Mouse (Mus musculus) embryonic facial prominence, embryonic 13.5 days (tissue): ENCODE data around the gene Fhad1. TPM values are rescaled to one million over a fixed set of nuclear protein-coding genes. Genes with fewer than 3 reads are reported as not detected.

Experiments used
- ATAC-seq: fragments of 200-750 bp; cut with Nextera tagmentation; 2 replicates; pipeline ENCODE4 v1.8.0; 2017; ENCODE audit warnings: low read depth; ENCODE audit not compliant: insufficient number of reproducible peaks, insufficient read depth, low FRiP score, low TSS enrichment
- H3K27ac ChIP-seq: fragments of 300-500 bp; sonication (generic); 2 replicates; pipeline ENCODE4 v1.5.1; 2015; ENCODE audit warnings: moderate library complexity, mild to moderate bottlenecking, inconsistent platforms
- H3K27me3 ChIP-seq: fragments of 300-500 bp; sonication (generic); 2 replicates; pipeline ENCODE4 v1.6.1; 2015; ENCODE audit warnings: mild to moderate bottlenecking, inconsistent platforms
- H3K36me3 ChIP-seq: fragments of 300-500 bp; sonication (generic); 2 replicates; pipeline ENCODE4 v1.6.1; 2015; ENCODE audit warnings: mild to moderate bottlenecking, inconsistent platforms
- H3K4me1 ChIP-seq: fragments of 300-500 bp; sonication (generic); 2 replicates; pipeline ENCODE4 v1.6.1; 2015; ENCODE audit warnings: inconsistent platforms
- H3K4me2 ChIP-seq: fragments of 300-500 bp; sonication (generic); 2 replicates; pipeline ENCODE4 v1.6.1; 2015; ENCODE audit warnings: moderate library complexity, mild to moderate bottlenecking, inconsistent platforms
- H3K4me3 ChIP-seq: fragments of 300-500 bp; sonication (generic); 2 replicates; pipeline ENCODE4 v1.5.1; 2015; ENCODE audit warnings: mild to moderate bottlenecking, inconsistent platforms
- H3K9ac ChIP-seq: fragments of 300-500 bp; sonication (generic); 2 replicates; pipeline ENCODE4 v1.6.1; 2015; ENCODE audit warnings: mild to moderate bottlenecking, inconsistent platforms
- H3K9me3 ChIP-seq: fragments of 300-500 bp; sonication (generic); 2 replicates; pipeline ENCODE4 v1.6.1; 2016; ENCODE audit warnings: inconsistent platforms
- WGBS: fragments of 180-500 bp; shearing (Covaris S2); methylation state at CpG from one replicate; pipeline ENCODE4 v1.1.7; 2015; ENCODE audit warnings: mixed read lengths; 5-methylcytosine and 5-hydroxymethylcytosine counted together
- polyA plus RNA-seq: library from polyadenylated mRNA; unstranded; fragments of >200 nt; fragmentation: Nextera tagmentation; extraction: Ambion mirVana; gene quantifications from 2 replicates; pipeline ENCODE4 v1.2.1, GENCODE M21; 2015

The Fhad1 gene
- polyA plus RNA-seq, 1 experiment from 2014 or later, result 0.91 TPM

DNA sequence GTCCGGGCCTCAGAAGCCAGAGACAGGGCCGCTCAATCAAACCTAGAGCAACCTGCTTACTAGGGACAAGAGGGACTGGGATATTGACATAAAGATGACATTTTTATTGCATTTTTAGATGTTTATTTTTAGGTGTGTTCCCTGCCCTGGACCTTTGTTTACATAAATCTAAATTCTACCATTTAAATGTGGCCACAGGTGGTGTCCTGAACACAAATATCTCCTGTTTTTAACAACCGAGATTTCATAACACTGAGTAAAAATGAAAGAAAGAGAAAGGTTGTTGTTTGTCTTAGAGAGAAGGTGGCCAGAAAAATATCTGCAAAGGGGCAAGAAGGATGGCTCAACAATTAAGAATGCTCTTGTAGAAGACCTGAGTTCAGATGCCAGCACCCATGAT, 51.0 kb downstream of the Fhad1 start:
- H3K4me1 ChIP-seq, result peaks cover 5% of the 10 kb centered on the region
- H3K27me3 ChIP-seq, result no peaks in the 10 kb centered on the region
- no peak overlapping the region for H3K27ac ChIP-seq
- no peak for ATAC-seq
- WGBS, result 86% methylated on average over 3 of the region's 3 CpGs
- no peak overlapping the region for H3K9ac ChIP-seq
- no peaks in the 10 kb centered on the region for H3K36me3 ChIP-seq
- H3K4me2 ChIP-seq, result no peak overlapping the region
- no peak overlapping the region for H3K4me3 ChIP-seq
- peaks cover 8% of the 10 kb centered on the region; the same call in 1 of the 2 replicates for H3K9me3 ChIP-seq

DNA sequence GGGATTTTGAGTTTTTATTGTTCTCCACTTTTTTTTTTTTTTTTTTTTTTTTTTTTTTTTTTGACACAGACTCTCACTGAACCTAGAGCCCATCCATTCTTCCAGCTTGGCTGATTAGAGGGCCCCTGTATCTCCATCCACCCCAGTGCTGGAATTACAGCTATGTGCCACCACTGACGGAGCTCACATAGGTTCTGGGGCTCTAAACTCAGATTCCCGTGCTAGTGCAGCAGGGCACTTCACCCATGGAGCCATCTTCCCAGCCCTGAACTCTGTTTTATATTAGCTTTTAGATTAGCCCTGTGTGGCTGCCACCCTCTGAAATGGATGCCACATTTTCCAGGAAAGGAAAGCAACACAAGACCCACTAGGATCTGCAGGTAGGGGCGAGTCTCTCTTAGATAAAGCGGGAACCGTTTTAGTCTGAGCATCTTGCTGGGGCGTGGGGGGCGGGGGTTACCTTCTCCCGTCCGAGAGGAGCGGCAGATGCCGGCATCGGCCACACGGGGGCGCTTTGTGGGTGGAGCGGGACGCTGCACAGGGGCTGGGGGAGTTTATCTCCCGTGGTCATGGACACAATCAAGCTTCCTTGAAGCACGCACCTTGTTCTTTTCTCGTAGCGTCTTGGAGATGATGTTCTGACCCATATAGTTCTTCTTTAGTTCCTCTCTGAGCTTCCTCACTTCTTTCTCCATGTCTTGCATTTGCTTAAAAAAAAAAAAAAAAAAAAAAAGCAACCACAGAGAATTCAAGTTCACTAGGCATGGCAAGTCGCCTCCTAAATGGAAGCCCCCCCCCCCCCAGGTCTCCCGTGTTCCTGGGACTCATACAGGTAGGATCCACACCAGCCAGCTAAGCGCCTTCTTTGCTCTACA, 51.8 kb downstream of the Fhad1 start:
- no peaks in the 10 kb centered on the region for H3K36me3 ChIP-seq
- peak overlapping the region; percentile 36 for H3K4me2 ChIP-seq
- H3K27ac ChIP-seq, result no peak overlapping the region
- H3K9ac ChIP-seq, result no peak overlapping the region
- ATAC-seq, result no peak
- no peaks in the 10 kb centered on the region for H3K27me3 ChIP-seq
- H3K9me3 ChIP-seq, result peaks cover 8% of the 10 kb centered on the region; the same call in 1 of the 2 replicates
- H3K4me3 ChIP-seq, result no peak overlapping the region
- 10% methylated on average over 23 of the region's 23 CpGs for WGBS
- peaks cover 12% of the 10 kb centered on the region for H3K4me1 ChIP-seq

DNA sequence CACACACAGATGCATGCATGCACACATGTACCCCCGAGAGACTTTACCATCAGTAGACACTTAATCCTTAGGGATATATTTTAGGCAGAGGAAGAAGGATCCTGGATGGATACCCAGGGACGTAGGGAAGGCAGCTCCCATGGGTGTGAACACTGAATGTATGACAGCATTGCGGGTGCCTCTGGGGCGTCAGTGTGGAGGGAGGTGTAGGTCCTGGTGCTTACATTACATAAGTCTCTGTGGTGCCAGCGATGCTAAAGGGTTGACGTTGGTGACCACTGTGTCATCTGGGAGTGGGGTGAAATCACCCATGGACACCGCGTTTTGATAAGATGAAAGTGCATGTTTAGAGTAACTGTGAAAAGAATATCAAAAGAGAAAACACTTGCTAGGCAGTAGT, 54.8 kb downstream of the Fhad1 start:
- Histone ChIP-seq H3K27ac (no peak overlapping the region), H3K36me3 (no peaks in the 10 kb centered on the region), H3K27me3 (no peaks in the 10 kb centered on the region), H3K4me2 (no peak overlapping the region), H3K4me1 (peaks cover 18% of the 10 kb centered on the region), H3K4me3 (no peak overlapping the region), H3K9ac (no peak overlapping the region), H3K9me3 (peaks cover 8% of the 10 kb centered on the region; the same call in 1 of the 2 replicates)
- 86% methylated on average over 8 of the region's 8 CpGs for WGBS
- ATAC-seq, result no peak

DNA sequence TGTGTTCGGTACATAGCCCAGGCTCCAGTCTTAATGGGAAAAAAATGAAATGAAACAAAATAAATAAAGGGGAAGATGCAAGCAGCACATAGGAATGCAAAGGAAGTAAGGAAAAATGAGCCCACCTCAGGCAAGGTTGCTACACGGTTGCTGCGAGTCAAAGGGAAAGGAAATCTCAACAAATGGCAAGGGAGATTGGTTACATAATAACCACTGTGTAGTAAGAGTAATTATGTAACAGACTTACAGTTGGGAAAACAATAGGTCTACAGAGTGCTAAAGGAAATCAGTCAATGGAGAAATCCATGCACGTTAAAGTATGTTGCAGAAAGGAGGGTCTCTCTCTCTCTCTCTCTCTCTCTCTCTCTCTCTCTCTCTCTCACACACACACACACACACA, 55.3 kb downstream of the Fhad1 start:
- H3K27ac ChIP-seq, result no peak overlapping the region
- ATAC-seq, result no peak
- no peak overlapping the region for H3K4me3 ChIP-seq
- H3K36me3 ChIP-seq, result no peaks in the 10 kb centered on the region
- H3K9ac ChIP-seq, result no peak overlapping the region
- H3K27me3 ChIP-seq, result no peaks in the 10 kb centered on the region
- H3K4me1 ChIP-seq, result peaks cover 22% of the 10 kb centered on the region
- peaks cover 8% of the 10 kb centered on the region; the same call in 1 of the 2 replicates for H3K9me3 ChIP-seq
- WGBS, result 61% methylated on average over 4 of the region's 4 CpGs
- no peak overlapping the region for H3K4me2 ChIP-seq

DNA sequence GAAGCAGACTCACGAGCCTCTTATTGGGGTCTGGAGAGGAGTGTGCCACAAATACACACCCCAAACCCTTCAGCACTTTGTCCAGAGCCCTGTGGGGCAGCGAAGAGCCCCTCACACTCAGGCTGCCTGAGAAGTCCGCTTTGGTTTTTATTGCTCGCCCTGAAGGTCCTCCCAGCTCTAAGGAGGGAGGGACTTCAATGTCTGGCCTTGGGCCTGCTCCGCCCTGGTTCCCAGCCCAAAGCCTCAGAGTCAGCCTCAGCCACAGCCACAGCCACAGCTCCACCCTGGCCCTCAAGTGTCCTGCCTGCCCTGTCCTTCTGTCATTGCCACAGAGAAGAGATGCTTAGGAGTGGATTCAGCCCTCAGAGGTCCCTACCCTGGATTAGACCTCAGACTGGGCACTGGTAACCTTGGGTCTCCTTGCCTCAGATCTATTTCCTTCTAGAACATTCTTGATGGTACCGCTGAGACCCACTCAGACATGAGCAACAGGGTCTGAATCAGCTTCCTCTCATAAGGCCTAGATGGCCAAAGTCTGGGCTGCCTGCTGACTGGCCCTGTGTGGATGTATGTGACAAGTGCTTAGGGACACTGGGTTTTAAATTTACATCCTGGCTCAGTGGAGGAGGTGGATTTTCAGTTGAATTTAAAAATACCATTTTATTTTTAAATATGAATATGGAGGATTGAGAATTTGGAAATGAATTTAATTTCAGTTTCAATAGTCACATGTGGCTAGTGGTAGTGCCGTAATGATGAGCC, 56.1 kb downstream of the Fhad1 start:
- ATAC-seq, result no peak
- Histone ChIP-seq H3K9me3 (peaks cover 8% of the 10 kb centered on the region; the same call in 1 of the 2 replicates), H3K9ac (no peak overlapping the region), H3K27ac (no peak overlapping the region), H3K36me3 (no peaks in the 10 kb centered on the region), H3K4me1 (peaks cover 25% of the 10 kb centered on the region), H3K4me2 (no peak overlapping the region), H3K4me3 (no peak overlapping the region), H3K27me3 (no peaks in the 10 kb centered on the region)
- 54% methylated on average over 7 of the region's 7 CpGs for WGBS

DNA sequence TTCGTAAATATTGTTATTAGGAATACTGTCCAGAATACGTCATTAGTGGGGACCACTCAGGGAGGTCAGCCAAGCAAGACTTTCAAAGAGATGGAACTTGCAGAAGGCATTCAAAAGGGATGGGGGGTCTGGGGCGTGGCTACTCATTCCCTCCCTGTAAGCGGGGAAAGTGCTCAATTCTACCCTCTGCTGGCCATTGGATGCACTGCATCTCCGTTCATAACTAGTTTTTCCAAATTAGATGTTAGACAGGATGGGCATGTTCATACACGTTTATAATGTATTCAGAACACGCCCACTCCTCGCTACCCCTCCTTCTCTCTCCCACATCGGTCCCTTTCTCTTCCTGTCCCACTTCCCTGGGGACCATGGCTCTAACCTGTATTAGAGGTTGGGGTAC, 56.7 kb downstream of the Fhad1 start:
- Histone ChIP-seq H3K9me3 (peaks cover 8% of the 10 kb centered on the region; the same call in 1 of the 2 replicates), H3K9ac (no peak overlapping the region), H3K27me3 (no peaks in the 10 kb centered on the region), H3K4me1 (peaks cover 25% of the 10 kb centered on the region), H3K36me3 (no peaks in the 10 kb centered on the region), H3K4me3 (no peak overlapping the region), H3K27ac (no peak overlapping the region), H3K4me2 (no peak overlapping the region)
- 0 out of 2 replicates have a peak, but pooled peaks have one; percentile 15 for ATAC-seq
- WGBS, result 9% methylated on average over 9 of the region's 9 CpGs

DNA sequence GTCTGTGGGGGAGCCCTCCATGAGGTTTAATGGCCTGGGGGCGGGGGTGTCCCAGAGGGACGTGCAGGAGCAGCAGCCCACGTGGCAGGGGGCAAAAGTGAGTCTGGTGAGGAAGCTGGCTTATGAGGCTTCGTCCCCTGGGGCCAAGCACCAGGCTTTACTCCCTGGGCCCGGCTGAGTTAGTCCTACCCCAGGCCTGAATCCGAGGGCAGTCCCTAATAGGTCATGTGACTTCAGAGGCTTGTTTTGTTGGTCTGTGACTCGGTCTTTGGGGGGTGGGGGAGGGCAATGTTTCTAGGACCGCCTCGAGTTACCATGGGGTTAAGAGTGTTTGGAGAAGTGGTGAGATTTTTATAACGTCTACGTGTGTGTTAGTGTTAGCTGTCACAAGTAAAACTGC, 57.1 kb downstream of the Fhad1 start:
- Histone ChIP-seq H3K9ac (no peak overlapping the region), H3K27ac (no peak overlapping the region), H3K36me3 (no peaks in the 10 kb centered on the region), H3K4me2 (no peak overlapping the region), H3K27me3 (no peaks in the 10 kb centered on the region; the same call in 1 of the 2 replicates), H3K4me1 (peaks cover 27% of the 10 kb centered on the region), H3K9me3 (peaks cover 8% of the 10 kb centered on the region; the same call in 1 of the 2 replicates), H3K4me3 (no peak overlapping the region)
- 29% methylated on average over 11 of the region's 11 CpGs for WGBS
- no peak for ATAC-seq

DNA sequence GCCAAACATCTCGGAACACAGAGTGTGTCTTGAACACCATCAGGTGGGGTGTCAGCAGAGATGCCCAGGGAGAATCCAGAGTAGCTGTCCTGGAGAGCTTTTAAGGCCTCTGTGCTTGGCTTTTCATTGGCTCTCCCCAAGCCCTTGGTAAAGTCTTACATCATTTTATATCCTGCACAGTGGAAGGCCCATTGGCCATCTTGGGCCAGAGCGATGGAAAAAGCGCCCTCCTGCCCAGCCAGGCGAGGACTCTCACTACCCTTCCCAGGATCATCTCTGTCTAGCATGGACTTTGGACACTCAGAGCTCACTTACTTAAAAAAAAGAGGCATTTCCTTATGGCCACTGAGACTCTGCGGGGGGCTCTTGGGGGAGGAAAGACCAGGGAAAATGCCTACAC, 58.0 kb downstream of the Fhad1 start:
- no peaks in the 10 kb centered on the region for H3K36me3 ChIP-seq
- peaks cover 7% of the 10 kb centered on the region; the same call in 1 of the 2 replicates for H3K9me3 ChIP-seq
- no peak overlapping the region for H3K27ac ChIP-seq
- H3K4me2 ChIP-seq, result no peak overlapping the region
- no peaks in the 10 kb centered on the region; the same call in 1 of the 2 replicates for H3K27me3 ChIP-seq
- 90% methylated on average over 5 of the region's 5 CpGs for WGBS
- no peak overlapping the region for H3K9ac ChIP-seq
- ATAC-seq, result no peak
- H3K4me3 ChIP-seq, result no peak overlapping the region
- peaks cover 34% of the 10 kb centered on the region for H3K4me1 ChIP-seq

DNA sequence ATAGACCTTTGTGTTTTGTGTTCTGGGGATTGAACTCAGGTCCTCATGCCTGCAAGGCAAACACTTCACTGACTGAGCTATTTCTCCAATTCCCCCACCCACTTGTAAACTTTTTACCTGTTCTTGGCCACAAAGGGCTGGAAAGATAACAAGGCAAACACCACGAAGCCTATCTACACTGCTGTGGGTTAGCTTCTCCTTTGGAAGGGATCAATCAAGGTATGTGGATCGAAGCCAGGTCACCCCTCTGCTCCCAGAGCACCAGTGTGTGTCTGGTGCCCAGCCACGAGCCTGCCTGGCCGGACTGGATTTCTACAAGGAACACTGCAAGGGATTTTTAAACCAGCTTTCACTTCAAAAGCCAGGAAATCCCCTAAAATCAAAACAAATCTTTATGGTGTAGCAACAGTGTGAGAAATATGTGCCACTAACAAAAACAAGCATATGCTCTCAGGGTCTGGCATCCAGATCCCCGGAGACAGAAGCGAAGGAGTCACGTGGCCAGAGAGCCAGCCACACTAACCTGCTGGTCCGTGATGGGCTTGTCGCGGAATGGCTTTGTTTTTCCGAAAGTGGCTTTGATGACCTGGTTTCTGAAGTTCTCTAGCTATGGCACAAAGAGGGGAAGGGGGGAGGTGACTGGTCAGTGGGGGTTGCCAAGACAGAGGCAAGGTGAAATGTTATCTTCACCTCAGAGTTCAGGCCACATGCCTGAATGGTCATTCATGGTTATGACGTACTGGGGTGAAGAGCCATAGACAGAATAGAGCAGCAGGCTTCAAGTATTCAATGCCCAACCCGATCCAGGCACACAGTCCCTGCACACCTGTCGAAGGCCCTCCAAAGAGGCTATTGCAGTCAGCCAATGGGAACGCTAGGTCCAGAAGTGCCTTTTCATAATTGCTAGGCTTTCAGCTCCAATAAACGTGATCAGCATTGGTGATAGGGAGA, 59.8 kb downstream of the Fhad1 start:
- Histone ChIP-seq H3K4me2 (no peak overlapping the region), H3K4me3 (no peak overlapping the region), H3K9me3 (no peaks in the 10 kb centered on the region), H3K9ac (no peak overlapping the region), H3K4me1 (peaks cover 34% of the 10 kb centered on the region), H3K36me3 (no peaks in the 10 kb centered on the region), H3K27me3 (no peaks in the 10 kb centered on the region; the same call in 1 of the 2 replicates), H3K27ac (no peak overlapping the region)
- no peak for ATAC-seq
- 62% methylated on average over 16 of the region's 16 CpGs for WGBS

DNA sequence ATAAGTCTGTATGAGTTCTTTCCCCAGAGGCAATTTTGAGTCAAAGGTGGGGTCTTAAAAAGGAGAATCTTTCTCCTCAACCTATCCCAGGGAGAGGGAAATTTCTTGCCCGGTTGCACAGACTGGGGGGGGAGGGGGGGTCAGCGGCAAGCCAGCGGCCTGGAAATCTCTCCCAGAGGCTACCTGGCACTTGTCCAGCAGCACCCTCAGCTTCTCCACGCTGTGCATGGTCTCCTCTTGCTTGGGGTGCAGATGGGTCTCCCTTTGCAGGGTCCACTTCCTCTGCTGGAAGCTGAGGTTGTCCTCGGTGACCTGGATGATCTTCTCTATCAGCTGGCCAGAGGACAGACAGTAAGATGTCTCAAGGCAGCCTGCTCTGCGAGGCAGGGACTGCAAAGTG, 61.0 kb downstream of the Fhad1 start:
- no peak for ATAC-seq
- Histone ChIP-seq H3K27ac (no peak overlapping the region), H3K4me3 (no peak overlapping the region), H3K9ac (no peak overlapping the region), H3K27me3 (no peaks in the 10 kb centered on the region; the same call in 1 of the 2 replicates), H3K9me3 (no peaks in the 10 kb centered on the region), H3K4me2 (no peak overlapping the region), H3K36me3 (no peaks in the 10 kb centered on the region), H3K4me1 (peaks cover 34% of the 10 kb centered on the region)
- 66% methylated on average over 6 of the region's 6 CpGs for WGBS

DNA sequence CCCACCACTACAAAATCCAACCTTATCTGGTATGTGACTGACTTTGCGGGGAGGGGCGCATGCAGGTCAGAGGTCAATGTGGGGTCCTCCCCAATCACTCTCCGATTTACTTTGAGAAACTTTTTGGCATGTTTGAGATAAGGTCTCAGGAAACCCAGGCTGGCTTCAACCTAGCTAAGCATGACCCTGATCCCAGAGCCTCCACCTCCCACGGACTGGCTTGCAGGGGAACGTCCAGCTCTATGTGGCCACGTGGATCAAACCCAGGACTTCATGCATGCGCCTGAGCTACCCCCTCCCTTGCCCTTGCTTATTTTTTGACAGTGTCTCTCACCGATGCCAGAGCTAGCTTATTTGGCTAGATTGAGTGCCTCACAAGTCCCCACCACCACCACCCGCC, 61.6 kb downstream of the Fhad1 start:
- Histone ChIP-seq H3K9me3 (no peaks in the 10 kb centered on the region), H3K27ac (no peak overlapping the region), H3K27me3 (no peaks in the 10 kb centered on the region; the same call in 1 of the 2 replicates), H3K4me2 (no peak overlapping the region), H3K4me1 (peaks cover 29% of the 10 kb centered on the region), H3K9ac (no peak overlapping the region), H3K36me3 (no peaks in the 10 kb centered on the region), H3K4me3 (no peak overlapping the region)
- ATAC-seq, result no peak
- WGBS, result 74% methylated on average over 9 of the region's 9 CpGs
